Mouse (Mus musculus) erythroid progenitor cell, adult 5-6 weeks (primary cell): ENCODE results near the gene Hmgcl. TPM values are rescaled to one million over a fixed set of nuclear protein-coding genes. Genes with fewer than 3 reads are reported as not detected.
A peak's percentile ranks its signal among the peaks of the same experiment; 100 is the strongest.

Experiments used
- ATAC-seq: replicated peaks from 2 replicates; pipeline ENCODE4 v1.8.0; 2016; ENCODE audit warnings: moderate number of reproducible peaks, mild to moderate bottlenecking, moderate TSS enrichment, inconsistent platforms; ENCODE audit not compliant: poor library complexity, low FRiP score, severe bottlenecking
- total RNA-seq, 2 experiments: library from RNA; stranded (forward) in 1 of 2; stranded (reverse) in 1 of 2; fragments of 150-400 nt in 1 of 2; fragments of 186-747, 209-891 nt in 1 of 2; gene quantifications; 2 replicates each; pipeline versions ENCODE4 v1.2.3 to v1.2.4; 2015 to 2017; ENCODE audit warnings: low replicate concordance in 2 of 2

Gene Hmgcl
- total RNA-seq (2015; ENCODE audit: low replicate concordance) (24.3 and 25.2 TPM in 2 replicates), total RNA-seq (2017; ENCODE audit: low replicate concordance) (19.6 and 30.0 TPM in 2 replicates)

DNA sequence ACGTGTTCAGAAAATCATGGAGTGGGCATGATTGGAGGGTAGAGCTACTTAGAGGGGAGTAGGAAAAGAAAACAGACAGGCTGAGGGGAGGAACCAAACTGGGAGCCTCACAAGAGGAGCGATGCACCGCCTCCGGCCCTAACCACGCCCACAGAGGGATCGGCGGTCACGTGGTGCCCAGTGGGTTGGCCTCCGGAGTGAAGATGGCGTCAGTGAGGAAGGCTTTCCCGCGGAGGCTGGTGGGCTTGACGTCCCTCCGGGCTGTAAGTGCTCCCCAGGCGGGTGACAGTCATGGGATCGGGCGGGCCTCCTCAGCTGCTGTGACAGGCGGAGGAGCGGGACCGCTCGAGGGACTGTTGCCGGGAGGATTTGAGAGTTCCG lies at the start of gene Hmgcl:
TSS of gene Hmgcl (plus strand) at position 171 of the 381 bp plus-strand sequence.
- ATAC-seq = peak; percentile 99

DNA sequence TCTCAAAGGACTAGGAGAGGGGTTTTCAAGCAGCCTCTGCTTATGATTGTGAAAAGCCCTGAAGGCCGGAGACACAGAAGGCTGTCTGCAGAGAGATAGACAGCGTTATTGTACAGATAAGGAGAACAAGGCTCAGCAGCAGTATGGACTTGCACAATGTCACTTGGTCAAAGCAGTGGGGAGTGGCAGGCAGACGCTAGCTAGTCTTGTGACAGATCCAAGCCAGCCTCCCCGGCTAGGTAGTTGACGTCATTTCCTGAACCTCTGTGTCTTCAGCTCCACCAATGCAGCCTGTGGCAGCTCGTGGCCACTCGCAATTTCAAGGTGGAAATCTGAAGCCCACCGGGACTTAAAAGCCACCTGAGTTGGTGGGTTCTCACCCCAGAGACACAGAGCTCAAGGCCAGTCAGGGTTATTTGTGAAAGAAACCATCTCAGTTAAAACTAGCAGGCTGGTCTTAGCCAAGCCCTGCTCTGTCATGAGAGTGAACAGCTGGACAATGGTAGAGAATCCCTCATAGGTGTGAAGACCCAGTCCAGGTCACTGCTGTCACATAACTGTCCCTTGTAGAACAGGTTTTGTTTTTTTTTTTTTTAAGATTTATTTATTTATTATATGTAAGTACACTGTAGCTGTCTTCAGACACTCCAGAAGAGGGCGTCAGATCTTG lies 47.7 kb upstream of the Hmgcl start:
- peak; percentile 93 for ATAC-seq

DNA sequence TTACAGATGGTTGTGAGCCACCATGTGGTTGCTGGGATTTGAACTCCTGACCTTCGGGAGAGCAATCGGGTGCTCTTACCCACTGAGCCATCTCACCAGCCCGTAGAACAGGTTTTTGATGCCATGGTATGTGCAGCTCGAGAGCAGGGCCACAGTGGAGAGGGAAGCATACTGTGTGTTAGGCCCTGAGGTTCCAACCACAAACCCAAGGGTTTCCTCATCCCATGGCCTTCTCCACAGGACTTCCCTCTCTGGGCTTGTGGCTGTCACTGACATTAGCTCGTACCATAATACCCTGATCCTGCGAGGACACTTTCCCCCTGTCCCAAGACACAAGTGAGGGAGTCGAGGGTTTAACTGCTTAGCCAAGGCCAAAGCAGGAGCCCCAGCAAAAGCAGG lies 47.2 kb upstream of the Hmgcl start:
- no peak for ATAC-seq

DNA sequence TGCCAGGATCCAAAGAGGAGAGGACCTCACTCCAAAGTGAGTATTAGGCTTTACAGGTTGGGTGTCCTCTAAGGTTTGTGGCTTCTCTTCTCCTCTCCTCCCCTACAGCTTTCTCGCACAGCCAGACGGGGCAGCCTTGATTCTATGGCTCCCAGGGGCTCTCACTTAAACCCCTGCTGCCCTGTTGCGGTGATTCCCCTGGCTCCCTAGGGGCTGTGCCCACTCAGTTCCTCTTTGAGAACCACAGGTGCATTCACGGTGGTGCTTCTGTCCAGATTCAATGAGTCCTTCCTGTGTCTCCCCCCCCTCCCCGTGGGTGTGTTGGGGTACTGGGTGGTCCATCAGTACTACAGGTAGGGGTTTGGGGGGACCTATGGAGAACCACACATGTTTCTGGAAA lies 46.2 kb upstream of the Hmgcl start:
- no peak for ATAC-seq

GRCm38 (mm10) chr4:135902606-135903242 lies 43.5 kb upstream of the Hmgcl start:
- no peak for ATAC-seq

- ATAC-seq = no peak
Measured at GRCm38 (mm10) chr4:135904810-135905209, 41.4 kb upstream of the Hmgcl start.

GRCm38 (mm10) chr4:135906633-135907032 lies 39.6 kb upstream of the Hmgcl start:
- ATAC-seq = peak; percentile 83

DNA sequence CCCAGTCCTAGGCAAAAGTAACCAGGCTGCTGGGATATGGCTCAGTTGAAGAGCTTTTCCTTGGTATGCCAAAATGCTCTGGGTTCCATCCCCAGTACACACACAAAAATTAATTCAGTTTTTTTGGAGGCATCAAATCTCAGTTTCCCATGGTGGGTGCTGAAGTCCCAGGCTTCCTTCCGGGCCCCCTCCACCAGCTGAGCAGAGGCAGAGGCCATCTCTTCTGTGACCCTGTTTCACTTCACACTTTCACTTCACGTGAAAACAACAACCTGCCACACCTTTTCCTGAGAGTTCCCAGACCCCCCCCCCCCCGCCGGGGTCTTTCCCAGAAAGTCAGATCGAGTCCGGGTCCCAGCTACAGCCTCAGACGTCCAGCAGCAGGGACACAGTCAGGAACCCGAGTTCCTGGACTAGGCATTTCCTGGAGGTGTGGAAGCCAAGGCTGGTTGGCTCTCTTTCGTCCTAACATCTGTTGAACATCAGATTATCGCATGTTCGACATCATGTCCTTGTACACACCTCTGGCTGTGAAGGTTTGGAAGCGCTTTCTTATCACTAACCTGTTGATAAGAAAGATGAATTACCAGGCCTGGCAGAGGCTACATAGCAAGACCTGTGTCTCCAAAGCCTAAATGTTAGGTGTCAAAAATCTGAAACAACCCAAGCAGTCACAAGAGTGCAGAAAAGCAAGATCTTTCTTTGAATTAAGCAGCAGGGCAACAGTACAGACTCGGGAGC lies 36.8 kb upstream of the Hmgcl start:
- ATAC-seq = no peak

DNA sequence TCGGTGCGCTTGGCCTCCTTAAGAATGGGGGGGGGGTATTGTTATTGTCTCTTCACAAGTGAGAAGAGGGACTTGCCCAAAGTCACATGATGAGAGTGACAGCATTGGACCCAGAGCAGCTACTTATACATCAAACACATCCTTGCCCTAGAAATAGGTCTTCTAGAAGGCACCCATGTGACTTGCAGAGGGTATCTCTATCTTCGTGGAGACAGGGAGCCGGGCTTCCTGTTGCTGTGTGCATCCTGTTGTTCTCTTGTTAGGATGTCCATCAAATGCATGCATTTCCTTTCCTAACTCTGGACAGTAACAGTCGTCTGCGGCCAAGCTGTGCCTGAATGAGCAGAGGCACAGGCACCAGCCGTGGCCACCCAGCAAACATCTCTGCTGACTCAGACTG lies 34.7 kb upstream of the Hmgcl start:
- ATAC-seq = no peak

GRCm38 (mm10) chr4:135912164-135912563 lies 34.1 kb upstream of the Hmgcl start:
- ATAC-seq = 0 out of 2 replicates have a peak, but pooled peaks have one; percentile 30

DNA sequence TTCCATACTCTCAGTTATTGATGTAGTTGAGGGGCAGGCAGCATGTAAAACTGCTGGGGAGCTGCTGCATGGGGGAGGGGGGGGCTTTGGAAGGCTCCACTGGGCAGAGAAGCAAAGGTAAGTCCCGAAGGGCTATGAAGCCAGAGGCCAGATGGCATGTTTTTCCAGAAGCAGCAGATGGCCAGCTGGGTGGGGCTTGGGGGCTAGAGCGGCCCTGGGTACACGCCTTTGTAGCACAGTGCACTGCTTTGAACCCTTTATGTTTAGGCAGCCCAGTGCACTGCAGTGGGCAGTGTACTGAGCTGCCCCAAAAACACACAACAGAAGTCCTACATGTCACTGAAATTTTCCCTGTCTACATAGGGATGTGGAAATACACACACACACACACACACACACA lies 33.4 kb upstream of the Hmgcl start:
- peak; percentile 47 for ATAC-seq

DNA sequence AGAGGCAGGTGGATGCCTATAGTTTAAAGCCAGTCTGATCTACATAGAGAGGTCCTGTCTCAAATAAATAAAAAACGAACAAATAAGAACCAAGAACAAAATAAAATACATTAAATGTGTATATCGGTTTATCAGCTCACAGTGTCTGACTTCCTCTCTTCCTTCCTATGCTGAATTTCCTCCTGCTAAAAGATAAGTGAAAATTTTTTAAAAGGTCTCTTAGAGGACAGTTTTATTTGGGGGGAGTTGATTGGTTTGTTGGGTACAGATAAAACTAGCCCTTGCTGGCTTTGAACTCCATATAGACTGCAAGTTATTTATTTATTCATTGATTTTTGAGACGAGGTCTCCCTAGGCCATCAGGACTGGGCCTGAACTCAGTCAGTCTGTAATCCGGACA lies 32.8 kb upstream of the Hmgcl start:
- no peak for ATAC-seq

GRCm38 (mm10) chr4:135918635-135919279 lies 27.5 kb upstream of the Hmgcl start:
- ATAC-seq = no peak

- no peak for ATAC-seq
Measured at GRCm38 (mm10) chr4:135919280-135919639, 27.0 kb upstream of the Hmgcl start.

- ATAC-seq = peak; percentile 95
Measured at GRCm38 (mm10) chr4:135920304-135921241, 25.7 kb upstream of the Hmgcl start, which contains the start of gene Fuca1. Gene Fuca1 (plus strand): TSS chr4:135920735.

- ATAC-seq = no peak
Measured at GRCm38 (mm10) chr4:135921257-135922120, 24.8 kb upstream of the Hmgcl start.

GRCm38 (mm10) chr4:135922190-135922589 lies 24.1 kb upstream of the Hmgcl start:
- no peak for ATAC-seq

- ATAC-seq = no peak
Measured at GRCm38 (mm10) chr4:135924418-135924817, 21.8 kb upstream of the Hmgcl start.
